Mouse (Mus musculus): ENCODE results near the gene Atrnl1.

Atrnl1 gene

DNA sequence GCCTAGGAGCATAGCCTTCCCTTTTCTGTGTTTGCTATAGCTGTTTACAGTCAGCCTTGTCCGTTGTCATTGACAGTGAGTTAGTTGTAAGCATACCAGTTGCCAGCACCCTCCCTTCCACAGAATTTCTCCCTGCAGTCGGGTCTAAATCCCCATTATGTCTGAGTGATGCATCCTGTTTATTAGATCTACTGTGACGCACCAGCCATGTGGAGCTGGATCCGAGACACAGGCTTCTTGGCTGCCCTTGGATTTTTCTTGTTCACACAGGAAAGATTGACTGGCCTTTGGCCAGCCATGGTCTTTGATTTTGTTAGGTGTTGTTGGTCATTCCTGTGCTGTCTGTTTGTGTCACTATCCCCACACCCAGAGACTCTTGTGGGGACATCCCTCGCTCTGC lies 102.3 kb downstream of the Atrnl1 start:
- peak; percentile 17 to 24 for DNase-seq

DNA sequence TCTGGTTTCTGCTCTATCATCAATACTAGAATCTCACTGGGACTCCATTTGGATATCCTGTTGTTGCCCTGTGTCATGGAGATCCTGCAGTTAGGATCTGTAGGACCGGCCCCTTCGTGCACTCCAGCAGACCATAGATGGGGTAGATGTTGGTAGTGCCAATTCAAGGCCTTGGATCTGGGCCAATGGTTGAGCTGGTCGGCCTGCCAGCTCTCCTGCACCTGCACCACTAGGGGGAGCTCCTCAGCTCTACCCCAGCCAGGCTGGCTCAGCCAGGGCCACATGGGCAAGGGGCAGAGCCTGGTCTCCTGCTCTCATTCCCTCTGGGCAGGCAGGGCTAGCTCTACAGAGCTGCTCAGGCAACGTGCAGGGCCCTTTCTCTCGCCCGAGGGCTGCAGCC lies 114.1 kb downstream of the Atrnl1 start:
- peak; percentile 20 to 34 for DNase-seq

DNA sequence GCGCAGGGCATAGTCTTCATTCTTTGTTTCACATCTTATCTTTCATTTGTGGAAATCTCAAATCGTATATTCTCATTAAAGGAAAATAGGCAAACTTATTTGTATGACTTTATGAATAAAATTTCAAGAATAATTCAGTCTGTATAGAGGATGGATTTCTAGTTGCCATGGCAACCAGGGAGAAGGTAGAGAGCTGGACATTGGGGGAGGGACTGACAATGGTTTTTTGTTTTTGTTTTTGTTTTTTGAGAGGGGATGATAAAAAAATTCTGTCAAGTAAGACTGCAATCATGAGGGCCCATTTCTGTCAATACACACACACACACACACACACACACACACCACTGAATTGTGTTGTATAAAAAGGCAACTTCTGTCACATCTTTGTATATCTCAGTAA lies 114.5 kb downstream of the Atrnl1 start:
- DNase-seq, result no peak

DNA sequence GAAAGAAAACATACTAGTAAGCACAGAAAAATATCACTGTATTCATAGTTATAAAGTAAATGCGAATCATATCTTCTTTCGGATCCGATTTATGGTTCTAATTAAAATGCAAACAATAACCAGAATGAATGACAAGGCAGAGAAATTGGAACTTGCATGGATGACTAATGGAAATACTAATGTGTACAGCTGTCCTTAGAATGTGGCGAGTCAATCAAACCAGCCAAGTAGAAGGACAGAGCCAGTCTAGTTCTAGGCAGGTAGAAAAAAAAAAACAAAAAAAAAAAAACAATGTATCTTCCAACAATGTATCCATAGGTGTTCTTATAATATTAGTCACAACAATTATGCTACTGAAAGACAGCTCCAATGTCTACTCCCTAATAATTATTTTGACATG lies 116.2 kb downstream of the Atrnl1 start:
- DNase-seq, result no peak

DNA sequence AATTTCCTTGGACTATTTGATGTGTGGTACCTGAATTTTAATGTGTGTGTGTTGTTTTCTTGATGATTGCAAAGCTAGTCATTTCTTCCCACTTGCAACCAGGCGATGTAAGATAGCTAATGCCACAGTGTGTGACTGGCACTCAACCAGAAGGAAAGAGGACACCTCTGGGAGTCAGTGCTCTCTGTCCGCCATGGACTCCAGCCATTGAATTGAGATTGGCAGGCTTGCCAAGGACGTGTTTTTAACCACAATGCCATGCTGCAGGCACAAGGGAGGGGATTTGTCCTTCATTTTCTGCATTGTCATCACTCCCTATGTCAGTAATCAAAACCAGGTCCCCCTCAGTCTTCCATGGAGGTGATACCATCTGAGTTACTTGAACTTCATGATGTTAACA lies 126.6 kb downstream of the Atrnl1 start:
- peak; percentile 33 to 51 for DNase-seq

DNA sequence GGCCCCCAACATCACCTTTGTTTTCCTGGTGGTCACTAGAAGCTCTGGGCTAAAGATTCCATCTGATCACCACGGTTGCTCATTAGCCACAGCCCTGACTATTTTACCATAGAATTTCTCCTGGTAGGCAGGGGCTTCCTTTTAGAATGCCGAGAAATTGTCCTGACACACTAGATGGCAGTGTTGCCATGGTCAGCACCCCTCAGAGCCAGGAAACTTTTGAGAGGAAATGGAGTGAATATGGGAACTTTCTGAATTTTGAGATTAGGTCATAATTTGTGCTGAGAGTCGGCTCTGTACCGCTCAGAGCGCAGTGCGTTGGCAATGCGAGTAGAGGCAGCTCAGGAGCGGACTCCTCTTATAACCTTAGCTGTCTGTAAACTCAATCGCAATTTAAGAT lies 134.7 kb downstream of the Atrnl1 start:
- DNase-seq, result peak; percentile 52 to 58

DNA sequence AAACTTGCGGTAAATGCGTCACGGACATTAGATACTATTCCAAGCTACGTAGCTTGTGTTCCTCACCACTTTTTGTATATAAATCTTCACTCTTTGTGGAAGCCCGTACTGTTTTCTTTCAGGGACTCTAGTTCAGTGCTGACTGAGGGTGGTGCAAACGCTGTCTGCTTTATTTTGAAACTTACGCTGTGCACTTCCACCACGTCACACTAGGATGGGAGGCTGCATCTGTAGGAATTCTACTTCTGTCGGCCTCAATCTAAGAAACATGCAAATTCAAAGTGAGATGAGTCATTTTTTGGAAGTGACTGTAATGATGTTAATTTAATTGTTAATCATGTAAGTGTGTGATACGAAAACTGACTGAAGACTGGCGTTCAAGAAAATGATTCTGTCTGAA lies 135.7 kb downstream of the Atrnl1 start:
- DNase-seq, result no peak

DNA sequence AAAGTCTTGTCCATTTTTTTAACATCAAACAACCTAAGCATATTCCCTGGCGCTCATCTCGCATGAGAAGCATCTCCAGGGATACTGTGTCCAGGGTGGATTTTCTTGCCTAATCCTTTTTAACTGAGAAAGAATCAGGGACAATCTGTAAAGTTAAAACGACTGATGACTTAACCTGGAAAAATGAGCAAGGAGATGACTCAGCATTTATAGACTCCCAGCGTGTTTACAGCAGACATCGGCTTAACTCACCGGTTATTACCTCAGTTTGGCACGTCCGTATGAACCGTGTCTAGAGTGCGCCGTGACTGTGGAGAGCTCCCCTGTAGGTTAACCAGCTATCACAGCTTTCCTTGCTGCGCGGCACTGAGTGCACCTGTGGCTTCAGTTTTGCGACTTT lies 141.4 kb downstream of the Atrnl1 start:
- DNase-seq, result no peak

DNA sequence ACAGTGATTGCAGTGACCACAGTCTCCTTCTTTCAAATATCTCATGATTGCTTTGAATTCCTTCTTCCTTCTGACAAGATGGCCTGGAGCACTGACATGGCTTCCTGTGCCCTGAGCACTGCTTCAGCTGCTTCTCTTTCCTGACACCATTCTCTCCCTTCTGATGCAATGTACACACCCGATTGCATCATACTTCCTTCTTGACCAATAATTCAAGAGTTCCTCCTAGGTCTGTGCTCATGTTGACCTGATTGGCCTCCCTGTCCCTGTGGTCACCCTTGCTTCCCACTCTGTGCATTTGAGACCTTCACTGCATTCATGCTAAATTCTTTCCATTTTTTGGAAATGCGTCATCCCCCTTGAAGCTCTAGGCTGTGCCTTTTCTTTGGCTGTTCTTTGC lies 151.7 kb downstream of the Atrnl1 start:
- DNase-seq, result no peak

DNA sequence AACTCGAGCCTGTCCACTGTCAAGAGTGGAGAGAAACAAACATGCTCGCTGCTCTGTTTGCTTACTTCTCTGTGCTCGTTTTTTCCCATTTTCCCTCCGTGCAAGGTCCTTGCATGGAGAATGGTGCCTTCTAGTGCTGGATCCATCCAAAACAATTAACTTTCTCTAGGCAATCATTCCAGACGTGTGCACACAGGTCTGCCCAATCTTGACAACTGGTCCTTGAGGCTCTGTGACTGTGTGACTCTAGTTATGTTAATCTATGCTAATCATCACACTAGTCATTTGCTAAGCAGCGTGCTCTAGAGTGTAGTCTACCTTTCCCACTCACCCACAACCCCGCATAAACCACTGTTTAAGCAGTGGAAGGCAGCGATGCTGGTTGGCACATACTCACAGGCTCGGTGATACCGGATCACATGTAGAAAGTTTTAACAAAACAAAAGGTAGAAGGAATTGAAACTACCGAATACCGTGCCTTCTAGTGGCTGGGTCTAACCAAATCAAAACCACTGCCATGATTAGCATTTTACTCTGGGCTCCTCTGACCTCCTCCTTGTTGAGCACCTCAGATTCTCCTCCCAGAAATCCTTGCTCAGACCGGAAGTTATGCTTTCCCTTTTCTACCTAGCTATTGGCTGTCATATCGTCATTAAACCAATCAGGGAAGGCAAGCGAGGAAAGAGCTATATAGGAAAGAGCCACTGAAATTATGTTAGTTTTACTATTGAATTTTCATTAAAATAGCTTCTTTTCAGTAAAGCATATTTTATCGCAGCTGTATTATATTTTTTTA lies 153.9 kb downstream of the Atrnl1 start:
- no peak for DNase-seq

DNA sequence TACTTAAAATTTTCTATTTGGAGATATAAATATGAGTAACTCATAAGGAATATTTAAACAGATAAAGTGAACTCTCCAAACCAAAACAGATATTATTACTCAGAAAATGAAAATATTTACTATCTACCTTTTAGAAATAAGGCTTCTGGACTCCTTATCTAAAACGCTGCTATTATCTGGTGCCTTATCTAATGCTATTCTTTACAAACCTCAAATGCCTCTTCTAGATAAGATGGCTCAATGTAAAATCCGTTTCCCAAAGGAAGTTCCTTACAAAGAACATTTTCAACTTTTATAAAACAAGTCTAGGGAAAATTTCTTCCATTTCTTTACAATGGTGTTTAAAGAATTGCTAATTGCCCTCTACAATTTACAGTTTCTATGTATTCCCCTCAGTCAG lies 156.2 kb downstream of the Atrnl1 start:
- DNase-seq, result no peak

DNA sequence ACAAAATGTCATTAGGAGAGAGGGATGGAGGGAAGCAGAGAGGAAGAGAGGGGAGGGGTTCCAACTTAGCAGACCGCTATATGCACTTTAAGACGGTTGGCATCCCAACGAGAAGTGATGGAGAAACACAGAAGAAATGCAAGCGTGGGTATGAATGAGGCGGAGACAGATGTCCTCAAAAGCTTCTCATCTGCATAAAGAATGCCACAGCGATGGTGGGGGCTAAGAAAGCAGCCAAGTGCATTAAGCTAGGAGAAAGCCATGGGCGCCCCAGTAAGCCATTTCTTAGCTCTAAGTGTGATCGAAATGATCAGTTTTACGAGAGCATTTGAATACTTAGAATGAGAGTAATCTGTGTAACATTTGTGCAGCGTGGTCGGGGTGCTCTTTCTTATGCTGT lies 157.8 kb downstream of the Atrnl1 start:
- no peak for DNase-seq

DNA sequence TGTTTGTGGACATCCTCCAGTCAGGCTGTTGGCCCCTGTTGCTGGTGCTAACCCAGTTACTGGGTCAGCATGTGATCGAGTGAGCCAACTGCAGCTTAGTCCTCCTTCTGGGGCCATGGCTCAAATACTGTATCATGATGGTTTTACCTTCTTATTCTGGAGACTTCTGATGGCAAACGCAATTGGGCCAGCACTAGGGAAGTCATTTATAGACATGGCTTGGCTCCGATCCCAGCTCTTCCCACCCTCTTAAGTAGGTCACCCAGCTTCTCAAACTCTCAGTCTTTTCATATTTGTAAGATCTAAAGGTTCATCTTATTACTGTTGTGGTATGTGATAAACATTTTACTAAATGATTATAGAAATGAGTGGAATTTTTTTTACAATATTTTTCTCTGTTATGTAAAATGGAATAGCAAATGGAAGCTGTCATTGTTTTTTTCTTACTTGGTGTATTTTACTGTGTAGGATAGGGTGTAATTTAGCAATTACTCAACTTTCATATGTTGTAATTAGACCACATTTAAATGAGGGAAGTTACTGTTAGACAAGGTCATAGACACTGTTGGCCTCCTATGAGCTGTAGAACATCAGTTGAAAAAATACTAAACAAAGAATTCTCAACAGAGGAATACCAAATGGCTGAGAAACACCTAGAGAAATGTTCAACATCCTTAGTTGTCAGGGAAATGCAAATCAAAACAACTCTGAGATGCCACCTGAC lies 171.7 kb downstream of the Atrnl1 start:
- DNase-seq, result peak; percentile 60 to 71

DNA sequence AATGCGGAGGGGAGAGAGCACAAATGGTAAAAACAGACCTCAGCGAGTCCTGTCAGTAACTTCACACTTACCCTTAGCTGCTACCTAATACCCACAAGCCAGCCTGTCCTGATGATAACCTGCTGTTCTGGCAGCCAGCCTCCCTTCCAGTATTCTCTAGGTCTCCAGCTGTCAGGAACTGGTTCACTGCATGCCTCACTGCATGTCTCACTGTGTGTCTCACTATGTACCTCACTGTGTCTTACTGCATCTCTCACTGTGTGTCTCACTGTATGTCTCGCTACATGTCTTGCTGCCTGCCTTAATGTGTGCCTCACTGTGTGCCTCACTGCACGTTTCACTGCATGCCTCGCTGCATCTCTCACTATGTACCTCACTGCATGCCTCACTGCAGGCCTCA lies 175.9 kb downstream of the Atrnl1 start:
- DNase-seq, result no peak

DNA sequence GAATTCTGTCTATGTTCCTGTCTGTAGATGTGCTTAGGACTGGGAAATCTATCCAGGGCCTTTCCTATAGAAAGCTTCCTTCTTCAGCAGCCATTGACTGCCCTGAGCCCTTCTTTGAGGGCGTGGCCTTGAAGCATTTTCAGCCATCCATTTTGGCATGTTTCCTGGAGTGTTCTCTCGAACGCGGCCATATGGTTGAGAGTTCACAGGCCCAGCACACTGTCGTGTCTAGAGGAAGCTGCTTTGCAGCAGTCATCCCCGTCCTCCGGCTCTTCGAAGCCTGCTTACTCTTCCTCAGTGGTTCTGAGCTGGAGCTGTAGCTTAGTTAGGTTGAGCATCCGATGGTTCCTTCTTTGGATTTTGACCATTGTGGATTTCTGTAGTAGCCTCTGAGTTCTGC lies 191.4 kb downstream of the Atrnl1 start:
- DNase-seq, result peak; percentile 17 to 21

DNA sequence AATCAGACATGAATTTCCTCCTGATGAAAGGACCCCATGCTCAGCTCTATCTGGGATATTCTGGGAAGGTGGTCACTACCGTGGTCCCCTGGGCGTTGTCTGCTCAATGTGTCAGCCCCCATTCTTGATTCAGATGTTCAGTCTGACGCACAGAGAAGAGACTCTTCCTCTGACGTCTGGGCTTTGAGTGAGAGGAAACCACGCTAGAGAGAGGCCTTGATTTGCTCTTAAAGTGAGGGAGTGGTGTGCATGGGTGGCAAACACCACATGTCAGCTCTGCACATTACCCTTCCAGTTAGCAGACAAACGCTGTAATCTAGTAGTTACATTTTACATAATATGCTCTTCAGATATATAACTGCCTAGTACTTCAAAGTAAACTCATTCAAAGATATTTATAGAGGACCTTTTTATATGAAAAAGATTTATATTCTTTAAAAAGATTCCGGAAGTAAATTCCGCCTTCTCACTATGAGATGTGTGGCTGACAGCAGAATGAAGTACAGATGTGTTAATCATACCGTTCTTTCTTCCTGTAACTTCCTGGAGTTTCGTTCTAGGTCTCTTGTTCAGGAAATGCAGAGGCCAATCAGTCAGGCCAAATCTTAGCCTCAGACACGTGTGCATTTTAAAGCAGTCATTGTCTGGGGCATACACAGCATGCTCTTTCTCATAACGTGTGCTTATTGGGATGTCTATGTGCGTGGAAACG lies 192.1 kb downstream of the Atrnl1 start:
- no peak for DNase-seq

DNA sequence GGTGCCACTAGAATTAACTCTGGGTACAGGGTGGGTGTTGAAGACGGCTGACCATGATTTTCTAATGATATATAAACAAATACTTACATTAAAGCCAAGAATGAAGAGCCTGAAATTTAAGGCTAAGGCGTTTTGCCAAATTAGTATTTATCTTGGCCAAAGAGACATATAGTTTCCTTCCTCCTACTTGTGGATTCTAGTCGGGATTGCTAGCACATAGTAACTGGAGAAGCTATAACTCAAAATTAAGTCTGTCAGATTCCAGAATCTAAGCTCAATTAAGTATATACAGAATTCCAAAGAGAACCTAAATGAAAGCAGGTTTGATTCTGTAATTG lies 192.6 kb downstream of the Atrnl1 start:
- DNase-seq, result no peak

DNA sequence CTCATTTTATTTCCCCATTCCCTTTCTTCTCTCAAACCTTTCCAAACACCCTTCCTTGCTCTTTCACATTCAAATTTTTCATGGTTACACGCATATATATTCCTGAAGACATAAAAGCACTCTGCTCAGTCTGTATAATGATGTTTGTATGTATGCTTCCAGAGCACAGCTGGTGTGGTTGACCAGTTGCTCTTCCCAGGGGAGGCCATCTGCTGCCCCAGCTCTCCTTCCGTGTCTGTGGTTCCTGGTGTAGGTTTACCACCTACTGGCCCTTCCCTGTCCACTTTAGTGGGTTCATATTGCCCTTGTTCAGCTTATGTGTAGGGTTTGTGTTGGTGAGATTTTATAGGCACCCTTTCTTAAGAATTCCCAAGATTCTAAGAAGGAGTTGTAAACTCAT lies 197.5 kb downstream of the Atrnl1 start:
- DNase-seq, result no peak

DNA sequence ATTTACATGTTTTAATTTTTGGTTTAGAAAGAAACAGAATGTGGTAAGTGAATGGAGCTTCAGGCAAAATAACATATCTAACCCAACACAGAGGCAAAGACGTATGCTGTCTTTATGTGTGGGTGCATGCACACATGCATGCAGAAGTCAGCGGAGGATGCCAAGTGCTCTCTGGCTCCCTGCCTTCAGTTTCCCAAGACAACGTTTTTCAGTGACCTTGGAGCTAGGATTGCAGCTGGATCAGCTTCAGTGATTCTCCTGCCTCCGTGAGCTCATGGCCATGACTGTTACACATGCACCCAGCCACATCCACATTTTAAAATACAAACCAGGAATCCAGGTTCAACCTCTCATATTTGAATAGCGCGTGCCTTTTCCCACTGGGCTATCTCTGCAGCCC lies 203.5 kb downstream of the Atrnl1 start:
- no peak for DNase-seq

DNA sequence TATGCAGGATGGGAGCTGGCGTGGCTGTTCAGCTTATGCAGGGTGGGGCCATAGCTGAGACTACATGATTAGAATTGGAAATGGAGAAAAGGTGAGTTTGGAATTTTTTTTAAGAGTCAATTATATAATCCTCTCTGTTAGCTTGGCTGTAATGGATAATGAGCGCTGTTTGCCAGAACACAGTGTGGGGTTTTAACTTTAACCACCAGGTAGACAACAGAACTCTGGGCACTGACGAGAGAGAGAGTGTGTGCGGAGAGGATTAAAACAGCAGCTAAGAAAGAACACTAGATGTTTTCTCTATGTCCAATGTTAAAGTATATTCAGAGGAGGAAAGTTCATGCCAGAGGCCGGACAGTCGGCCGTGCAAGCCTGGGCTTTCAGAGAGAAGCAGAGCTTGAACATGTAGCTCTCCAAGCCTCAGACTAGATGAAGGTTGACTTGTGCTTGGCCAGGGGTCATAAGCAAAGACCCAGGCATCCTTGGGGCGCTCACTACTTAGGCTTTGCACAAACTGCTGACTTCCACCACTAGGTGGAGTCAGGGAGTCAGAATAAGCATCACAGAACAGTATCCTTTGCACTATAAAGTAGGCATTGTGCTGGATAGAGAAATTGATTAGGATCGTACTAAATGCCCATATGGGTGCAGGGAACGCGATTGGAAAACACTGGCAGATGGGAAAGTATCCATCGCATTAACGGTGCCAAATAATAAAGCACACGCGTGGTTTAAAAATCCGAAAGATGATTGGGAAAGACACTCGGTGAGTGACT lies 205.6 kb downstream of the Atrnl1 start:
- DNase-seq, result peak; percentile 54 to 57

DNA sequence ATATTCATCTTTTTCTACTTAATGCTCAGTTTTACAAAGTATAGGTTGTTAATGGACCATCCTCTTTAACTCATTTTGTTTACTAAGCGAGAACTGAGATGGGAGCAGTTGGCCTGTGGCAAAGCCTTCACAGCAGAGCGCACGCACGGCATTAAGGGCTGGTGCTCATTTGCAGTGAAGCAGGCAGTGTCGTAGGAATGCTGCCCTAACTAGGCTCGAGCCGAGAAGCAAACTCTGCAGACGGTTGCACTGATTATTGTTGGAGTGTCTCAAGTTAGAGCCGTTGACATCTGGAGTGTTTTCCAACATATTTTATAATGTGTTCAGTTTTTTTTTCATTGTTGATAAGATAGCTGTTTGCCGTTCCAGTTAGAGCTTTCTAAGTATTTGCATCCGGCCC lies 206.9 kb downstream of the Atrnl1 start:
- DNase-seq, result no peak

DNA sequence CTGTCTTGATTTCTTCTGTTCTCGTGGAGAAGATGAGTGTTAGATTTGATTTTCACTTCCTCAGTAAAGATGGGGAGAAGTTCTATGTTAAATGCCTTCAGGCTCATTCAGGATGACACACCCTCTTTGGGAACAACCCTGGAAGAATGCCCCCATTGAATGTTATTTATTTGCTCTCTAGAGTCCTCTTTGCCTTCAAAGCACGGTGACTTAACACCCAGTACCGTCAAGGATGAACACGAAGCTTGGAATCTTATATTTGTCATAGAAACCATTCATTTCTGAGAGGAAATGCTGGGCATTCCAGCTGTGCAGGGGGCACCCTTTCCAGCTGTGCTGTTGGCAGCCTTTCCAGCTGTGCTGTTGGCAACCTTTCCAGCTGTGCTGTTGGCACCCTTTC lies 212.6 kb downstream of the Atrnl1 start:
- DNase-seq, result no peak

Data from cerebellum, postnatal 14 days (tissue).